Mouse (Mus musculus) embryo, embryonic 11 days (tissue): ENCODE results near the gene Gsx2.

Source experiments
- DNase-seq: peaks from one replicate; pipeline ENCODE4 v3.0.0-alpha.2; 2015

The Gsx2 gene

GRCm38 (mm10) chr5:75075383-75075941 is at the start of gene Gsx2:
Gsx2 (plus strand) TSS chr5:75075601.
- DNase-seq = peak; percentile 49

- DNase-seq = no peak
These were observed 39.9 kb upstream of the Gsx2 start for GRCm38 (mm10) chr5:75035475-75035874.

DNA sequence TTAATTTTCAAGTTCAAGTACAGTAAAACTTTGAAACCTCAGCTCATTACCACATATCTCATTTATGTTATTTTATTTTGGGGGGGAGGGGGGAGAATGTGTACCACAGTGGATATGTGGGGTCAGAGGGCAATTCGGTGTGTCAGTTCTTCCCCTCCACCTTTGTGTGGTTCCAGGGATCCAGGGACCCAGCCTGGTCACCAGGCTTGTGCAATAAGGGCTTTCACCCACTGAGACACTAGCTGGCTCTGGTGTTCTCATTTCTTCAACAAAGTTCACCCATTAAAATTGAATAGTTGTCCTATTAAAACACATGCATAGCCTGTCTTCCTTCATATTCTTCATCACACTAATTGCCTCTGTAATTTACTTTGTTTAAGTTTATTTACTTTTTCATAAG is 36.1 kb upstream of the Gsx2 start:
- DNase-seq = no peak

DNA sequence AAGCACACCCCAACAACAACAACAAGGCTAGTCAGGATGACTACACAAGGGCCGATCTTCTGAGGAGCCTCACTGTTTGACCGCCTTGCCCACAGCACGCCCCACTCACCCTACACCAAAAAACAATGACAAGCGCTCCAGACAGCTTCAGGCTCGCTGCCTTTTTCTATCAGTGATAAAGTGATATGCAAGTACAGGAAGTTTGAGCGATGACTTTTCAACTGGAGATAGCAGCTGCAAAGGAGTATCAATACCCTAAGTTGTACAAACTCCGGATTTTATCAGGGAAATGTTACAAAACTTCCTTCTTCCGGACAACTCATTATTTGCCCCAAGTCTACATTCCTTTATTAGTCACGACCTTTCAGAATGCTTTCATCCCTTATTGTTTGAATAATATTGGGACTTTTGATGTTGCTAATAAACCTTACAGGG is 32.4 kb upstream of the Gsx2 start:
- peak; percentile 5 for DNase-seq

- peak; percentile 63 for DNase-seq
These were observed 31.6 kb upstream of the Gsx2 start for GRCm38 (mm10) chr5:75043621-75044301.

DNA sequence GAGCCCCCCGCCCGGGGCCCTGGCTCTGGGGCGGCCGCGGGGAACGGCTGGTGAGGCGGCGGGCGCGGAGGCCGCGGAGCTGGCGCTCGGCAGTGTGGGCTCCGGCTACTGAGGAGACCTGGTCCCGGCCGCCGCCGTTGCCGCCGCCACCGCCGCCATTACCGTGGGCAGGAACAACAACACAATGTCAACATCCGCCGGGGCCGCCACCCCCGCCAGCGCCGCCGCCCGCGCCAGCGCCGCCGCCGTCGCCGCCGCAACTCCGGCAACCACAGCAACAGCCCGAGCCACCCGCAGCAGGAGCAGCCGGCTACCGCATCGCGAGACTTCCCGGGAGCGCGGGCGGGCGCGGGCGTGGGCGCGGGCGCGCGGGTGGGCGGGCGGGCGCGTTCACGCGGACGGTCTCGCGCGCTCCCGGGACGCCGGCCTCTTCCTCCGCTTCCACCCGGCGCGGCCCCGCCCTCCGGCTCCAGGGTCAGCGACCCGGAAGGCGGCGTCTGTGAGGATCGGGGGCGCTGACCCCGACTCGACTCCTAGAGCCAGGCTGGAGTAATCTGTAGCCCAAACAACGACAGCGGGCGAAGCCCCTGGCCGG is 31.0 kb upstream of the Gsx2 start, which contains the start of gene Chic2:
Chic2 (minus strand) TSS at position 465 of the 595 bp plus-strand sequence.
- DNase-seq = peak; percentile 93

DNA sequence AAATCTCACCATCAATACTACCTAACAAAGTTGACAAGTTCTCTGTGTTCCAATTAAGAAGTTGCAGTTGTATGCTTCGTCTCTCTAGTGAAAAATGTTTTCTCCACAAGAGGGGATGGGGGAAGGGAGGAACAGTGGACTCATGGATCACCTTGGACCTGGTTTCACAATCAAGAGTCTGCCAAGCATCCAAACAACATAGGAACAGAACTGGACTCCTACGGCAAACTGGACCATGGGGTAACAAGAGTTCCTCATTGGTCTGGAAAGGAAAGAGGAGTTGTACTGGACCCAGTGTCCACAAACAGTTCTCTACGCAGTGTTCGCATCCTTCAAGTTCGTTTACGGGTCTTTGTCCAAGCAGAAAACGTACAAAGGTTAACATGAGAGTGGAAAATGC is 30.0 kb upstream of the Gsx2 start:
- no peak for DNase-seq

GRCm38 (mm10) chr5:75046681-75047321 is 28.6 kb upstream of the Gsx2 start:
- no peak for DNase-seq

- DNase-seq = no peak
These were observed 24.3 kb upstream of the Gsx2 start for GRCm38 (mm10) chr5:75051109-75051508.

- no peak for DNase-seq
These were observed 12.2 kb upstream of the Gsx2 start for GRCm38 (mm10) chr5:75063177-75063576.

DNA sequence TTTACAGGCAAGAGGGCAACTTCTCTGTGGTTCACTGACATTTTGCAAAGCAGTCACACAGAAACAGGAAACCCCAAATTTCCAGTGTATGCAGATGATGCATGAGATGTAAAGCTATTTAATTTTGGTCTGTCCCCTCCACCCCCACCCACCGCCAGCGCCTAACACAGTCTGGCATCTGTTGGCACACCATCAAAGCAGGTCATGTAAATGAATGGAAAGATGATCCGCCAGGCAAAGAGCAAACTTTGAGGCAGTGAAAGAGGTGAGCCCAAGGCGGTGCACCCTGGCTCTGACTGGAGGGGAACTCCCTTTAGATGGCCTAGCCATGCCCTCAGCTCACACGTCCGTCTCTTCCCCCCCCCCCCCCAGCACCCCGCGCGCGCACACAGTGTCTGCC is 8.7 kb upstream of the Gsx2 start:
- DNase-seq = no peak

DNA sequence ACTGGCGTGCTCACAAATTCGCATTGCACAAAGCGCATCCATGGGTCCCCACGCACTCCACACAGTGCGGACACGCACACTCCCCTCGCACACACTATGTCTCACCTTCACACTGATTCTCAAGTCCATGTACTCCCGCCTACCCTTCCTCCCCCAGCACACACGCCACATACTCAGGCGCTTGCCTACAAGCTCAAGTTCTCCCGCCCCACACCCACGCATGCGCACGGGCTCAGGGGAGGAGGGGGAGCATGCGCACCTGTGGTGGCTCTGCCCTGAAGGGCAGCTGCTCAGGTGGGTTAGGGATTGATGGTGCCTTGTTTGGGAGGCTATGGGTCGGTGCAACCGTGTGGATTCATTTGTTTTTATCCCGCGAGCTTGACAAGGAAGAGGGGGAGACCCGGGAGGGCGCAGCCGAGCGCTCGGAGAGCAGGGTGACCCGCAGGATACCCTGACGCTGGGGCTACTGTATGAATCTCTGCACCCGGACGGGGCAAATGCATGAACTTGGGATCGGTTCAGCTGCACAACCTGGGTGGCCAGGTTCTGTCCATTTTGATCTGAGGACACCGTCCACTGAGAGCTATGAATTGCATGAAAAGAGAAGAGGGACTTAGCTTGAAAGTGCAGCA is 8.2 kb upstream of the Gsx2 start:
- DNase-seq = peak; percentile 80

- peak; percentile 65 for DNase-seq
These were observed 5.3 kb upstream of the Gsx2 start for GRCm38 (mm10) chr5:75070132-75070531.

- DNase-seq = peak; percentile 61
These were observed 4.6 kb upstream of the Gsx2 start for GRCm38 (mm10) chr5:75070656-75071375.

DNA sequence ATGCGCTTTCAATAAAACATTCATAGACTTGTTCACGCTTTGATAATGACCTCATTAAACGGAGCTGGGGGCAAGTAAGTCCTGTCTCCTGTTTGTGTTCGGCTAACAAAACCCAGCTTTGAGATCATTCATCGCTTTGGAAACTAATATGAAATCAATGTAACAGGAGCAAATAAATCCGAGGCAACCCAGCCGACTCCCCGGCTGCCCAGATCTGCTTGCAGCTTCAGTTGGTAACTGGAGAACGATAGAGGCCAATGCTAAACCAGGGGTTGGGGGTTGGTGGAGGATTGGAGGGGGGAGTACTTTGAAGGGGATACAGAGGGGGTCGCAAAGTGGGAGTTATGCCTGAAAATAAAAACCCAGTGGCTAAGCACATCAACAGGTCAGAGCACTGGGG is 3.5 kb upstream of the Gsx2 start:
- DNase-seq = peak; percentile 57

DNA sequence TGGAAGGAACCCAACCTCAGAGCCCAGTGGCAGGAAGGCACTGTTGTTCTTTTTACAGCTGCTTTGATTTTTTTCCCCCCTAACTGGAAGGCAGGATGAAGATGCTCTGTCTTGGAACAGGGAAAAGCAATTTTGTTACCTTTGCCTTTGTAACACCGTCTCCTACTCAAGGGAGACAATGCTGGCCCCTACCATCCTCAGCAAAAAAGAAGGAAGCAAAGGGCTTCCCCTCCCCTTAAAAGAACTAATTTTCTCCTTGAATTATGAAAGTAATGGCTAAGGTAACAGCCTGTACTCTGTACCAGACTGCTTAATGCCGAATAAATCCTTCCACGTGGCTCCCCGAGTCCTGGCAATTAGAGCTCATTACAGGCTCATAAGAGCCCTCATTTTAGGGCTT is 2.9 kb upstream of the Gsx2 start:
- no peak for DNase-seq

DNA sequence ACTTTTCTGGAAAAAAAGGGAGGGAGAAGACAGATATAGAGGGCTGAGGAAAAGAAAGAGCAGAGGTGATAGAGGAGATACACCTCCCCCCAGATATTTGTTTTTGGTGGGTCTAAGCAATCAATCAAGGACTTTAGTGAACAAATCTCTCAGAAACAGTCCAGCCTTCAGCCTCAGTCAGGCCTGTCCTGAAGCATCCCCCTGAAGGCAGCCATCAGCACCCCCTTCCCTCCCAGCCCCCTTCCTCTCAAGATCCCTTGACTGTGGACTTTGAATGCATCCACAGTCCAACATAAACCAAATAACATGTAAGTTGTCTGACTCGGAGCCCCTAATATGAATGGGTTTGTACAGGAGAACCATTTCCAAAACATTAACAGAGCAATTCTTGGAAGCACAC is 2.2 kb upstream of the Gsx2 start:
- DNase-seq = peak; percentile 13

DNA sequence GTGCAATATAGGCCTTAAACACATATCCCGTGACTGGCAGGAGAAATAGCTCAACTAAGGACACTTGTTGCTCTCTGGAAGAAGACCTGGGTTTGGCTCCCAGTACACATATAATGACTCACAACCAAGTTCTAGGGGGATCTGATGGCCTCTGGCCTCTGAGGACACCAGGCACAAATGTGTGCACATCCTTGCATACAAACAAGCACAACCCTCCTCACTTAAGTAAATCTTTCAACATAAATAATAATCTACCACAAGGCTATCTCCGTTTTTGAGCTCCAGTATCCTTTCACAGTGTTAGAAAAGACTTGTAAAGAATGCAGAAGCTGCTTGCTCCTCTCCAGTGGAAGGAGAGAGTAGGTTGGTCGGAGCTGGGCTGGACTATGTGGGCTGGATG is 1.7 kb upstream of the Gsx2 start:
- no peak for DNase-seq

- peak; percentile 22 for DNase-seq
These were observed 1.3 kb upstream of the Gsx2 start for GRCm38 (mm10) chr5:75074132-75074531.

DNA sequence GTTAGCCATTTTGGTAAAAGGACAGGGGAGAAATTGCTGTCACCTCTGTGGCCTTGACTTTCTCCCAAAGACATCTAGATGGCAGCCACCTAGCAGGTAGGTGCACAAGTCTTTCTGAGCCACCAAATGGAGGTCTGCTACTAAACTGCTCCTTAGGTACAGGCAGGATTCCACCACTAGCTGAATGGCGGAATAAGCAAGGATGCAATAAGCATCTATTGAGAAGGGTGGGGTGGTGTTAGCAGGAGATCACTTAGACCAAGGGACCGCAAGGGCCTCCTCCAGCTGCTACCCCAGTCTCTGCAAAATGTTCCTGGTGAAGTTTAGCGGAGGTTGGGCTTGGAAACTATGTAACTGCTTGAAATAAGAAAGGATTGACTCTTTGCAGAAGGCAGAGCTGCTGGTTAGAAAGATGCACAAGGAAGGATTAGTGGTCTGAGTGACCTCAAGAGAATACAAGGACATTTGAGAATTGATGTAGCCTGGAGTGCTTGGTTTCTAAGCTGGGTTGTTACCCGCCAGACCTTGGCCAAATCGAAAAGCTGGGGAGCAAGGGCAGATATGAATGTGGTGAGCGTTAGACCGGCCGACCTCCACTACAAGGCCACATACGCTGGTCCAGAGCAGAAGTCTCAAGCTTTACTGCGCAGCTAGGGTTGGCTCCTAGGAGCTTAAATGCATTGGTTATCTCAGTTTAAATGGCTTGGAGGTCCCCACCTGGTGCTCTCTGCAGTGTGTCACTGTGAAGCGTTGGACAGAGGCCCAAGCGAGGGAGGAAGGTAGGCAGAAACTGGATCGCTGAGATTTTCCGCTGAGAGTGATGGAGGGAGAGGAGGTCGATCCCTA is 641 bp upstream of the Gsx2 start:
- peak; percentile 32 for DNase-seq

DNA sequence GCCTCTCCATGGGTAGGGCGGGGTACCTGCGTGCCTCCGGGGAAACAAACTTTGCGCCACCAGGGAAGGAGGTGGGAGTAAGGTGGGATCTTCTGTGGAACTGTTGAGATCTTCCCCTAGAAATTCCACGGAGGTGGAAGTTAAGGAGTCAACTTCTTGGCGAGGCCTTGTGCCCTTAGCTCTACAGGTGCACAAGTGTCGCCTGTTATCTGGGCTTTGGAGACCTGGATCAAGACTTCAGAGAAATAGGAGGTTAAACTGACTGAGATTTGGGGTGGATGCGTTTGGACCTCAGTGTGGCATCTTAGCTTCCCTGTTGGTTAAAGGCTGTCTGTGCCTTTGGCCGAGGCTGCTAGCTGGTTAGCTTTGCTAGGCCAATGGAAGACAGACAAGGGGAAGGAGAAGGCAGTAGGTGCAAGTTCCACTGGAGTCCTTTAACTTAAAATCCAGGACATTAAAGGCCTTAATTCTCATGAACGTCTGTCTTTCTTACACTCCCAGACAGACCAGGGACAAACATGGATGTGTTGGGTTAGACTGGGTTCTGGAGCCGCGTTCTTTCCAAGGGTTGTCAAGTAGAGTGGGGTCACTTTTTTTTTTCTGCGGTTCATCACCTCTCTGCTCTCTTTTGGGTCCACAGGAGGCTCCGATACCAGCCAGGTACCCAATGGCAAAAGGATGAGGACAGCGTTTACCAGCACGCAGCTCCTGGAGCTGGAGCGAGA is 1.1 kb downstream of the Gsx2 start:
- DNase-seq = peak; percentile 36
